Mouse (Mus musculus) forebrain, embryonic 14.5 days (tissue): ENCODE data around the gene Frat2. TPM values are rescaled to one million over a fixed set of nuclear protein-coding genes. Genes with fewer than 3 reads are reported as not detected.
A peak's percentile ranks its signal among the peaks of the same experiment; 100 is the strongest.
"Not testable (repeated sequence)": the region's sequence is repeated elsewhere in the genome, so short reads cannot be mapped to it uniquely, and the experiment has no call there.

Experiments
- ATAC-seq: fragments of 200-750 bp; cut with Nextera tagmentation; 2 replicates; pipeline ENCODE4 v1.8.0; 2017; ENCODE audit warnings: mild to moderate bottlenecking, moderate library complexity
- DNase-seq: peaks from one replicate; pipeline ENCODE4 v3.0.0-alpha.2; 2015; ENCODE audit warnings: low spot score
- H3K27ac ChIP-seq: fragments of 300-500 bp; sonication (generic); 2 replicates; pipeline ENCODE4 v1.5.1; 2014; ENCODE audit warnings: low read depth, mild to moderate bottlenecking, control low read depth, low read length, moderate library complexity
- H3K27me3 ChIP-seq: fragments of 300-500 bp; sonication (generic); replicated peaks from 2 replicates; pipeline ENCODE4 v1.6.1; 2014; ENCODE audit warnings: low read length, control low read depth, mixed read lengths; ENCODE audit not compliant: control insufficient read depth, insufficient read depth
- H3K36me3 ChIP-seq: fragments of 300-500 bp; sonication (generic); 2 replicates; pipeline ENCODE4 v1.6.1; 2014; ENCODE audit warnings: low read length, control low read depth; ENCODE audit not compliant: control insufficient read depth, insufficient read depth
- H3K4me1 ChIP-seq: fragments of 300-500 bp; sonication (generic); 2 replicates; pipeline ENCODE4 v1.6.1; 2014; ENCODE audit warnings: antibody characterized with exemption, low read length, control low read depth; ENCODE audit not compliant: control insufficient read depth, insufficient read depth
- H3K4me2 ChIP-seq: fragments of 300-500 bp; sonication (generic); 2 replicates; pipeline ENCODE4 v1.6.1; 2014; ENCODE audit warnings: mild to moderate bottlenecking, control low read depth, low read length
- H3K4me3 ChIP-seq: fragments of 300-500 bp; sonication (generic); 2 replicates; pipeline ENCODE4 v1.5.1; 2014; ENCODE audit warnings: low read depth, low read length, control low read depth
- H3K9ac ChIP-seq: fragments of 300-500 bp; sonication (generic); 2 replicates; pipeline ENCODE4 v1.6.1; 2014; ENCODE audit warnings: mild to moderate bottlenecking, low read length, control low read depth, moderate library complexity
- H3K9me3 ChIP-seq: fragments of 300-500 bp; sonication (generic); replicated peaks from 2 replicates; pipeline ENCODE4 v1.6.1; 2016; ENCODE audit warnings: low read length, control low read depth, mixed read lengths; ENCODE audit not compliant: control insufficient read depth
- WGBS: fragments of 180-500 bp; shearing (Covaris S2); extraction: QIAGEN DNeasy Blood & Tissue Kit; methylation state at CpG from one replicate; pipeline ENCODE4 v1.1.7; 2014; 5-methylcytosine and 5-hydroxymethylcytosine counted together
- polyA plus RNA-seq: library from polyadenylated mRNA; unstranded; fragments of >200 nt; fragmentation: Nextera tagmentation; extraction: Ambion mirVana; gene quantifications from 2 replicates; pipeline ENCODE4 v1.2.1, GENCODE M21; 2014

Frat2 gene
- polyA plus RNA-seq, 1 experiment from 2014 or later = 8.6 TPM

- WGBS = 5% methylated on average over 6 of the region's 6 CpGs
- Histone ChIP-seq H3K4me1 (peaks cover 32% of the 10 kb centered on the region), H3K4me3 (no peak overlapping the region), H3K9me3 (no peaks in the 10 kb centered on the region), H3K27me3 (no peaks in the 10 kb centered on the region), H3K27ac (peak overlapping the region; percentile 89), H3K9ac (no peak overlapping the region; the same call in 1 of the 2 replicates), H3K36me3 (no peaks in the 10 kb centered on the region), H3K4me2 (peak overlapping the region; percentile 27)
- ATAC-seq (no peak), DNase-seq (peak; percentile 37)
Measured at GRCm38 (mm10) chr19:41850021-41850718, 2.2 kb upstream of the Frat2 start.

DNA sequence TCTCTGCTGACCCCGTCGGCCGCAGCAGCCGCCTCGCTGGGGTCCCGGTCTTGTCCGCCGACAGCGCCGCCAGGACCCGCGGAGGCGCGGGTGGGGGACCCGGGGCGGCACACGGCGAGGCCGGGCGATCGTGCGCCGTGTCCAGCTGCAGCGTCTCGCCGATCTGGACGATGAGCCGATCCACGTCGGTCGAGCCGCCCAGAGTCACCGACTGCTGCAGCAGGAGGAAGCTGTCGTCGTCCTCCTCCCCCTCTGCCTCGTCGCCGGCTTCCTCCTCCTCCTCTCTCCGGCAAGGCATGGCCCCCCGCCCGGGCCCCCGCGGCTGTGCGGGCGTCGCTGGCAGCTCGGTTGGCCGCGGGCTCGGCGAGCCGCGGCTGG is 329 bp downstream of the Frat2 start:
- H3K9ac ChIP-seq = peak overlapping the region; percentile 90
- not testable (repeated sequence) for H3K36me3 ChIP-seq, H3K9me3 ChIP-seq, H3K27me3 ChIP-seq
- peaks cover 32% of the 10 kb centered on the region for H3K4me1 ChIP-seq
- DNase-seq (peak; percentile 74), ATAC-seq (peak; percentile 60)
- WGBS = 1% methylated on average over 40 of the region's 53 CpGs
- H3K27ac ChIP-seq = peak overlapping the region; percentile 92
- peak overlapping the region; percentile 96 for H3K4me2 ChIP-seq
- H3K4me3 ChIP-seq = peak overlapping the region; percentile 89

- ATAC-seq = peak; percentile 6
- no peaks in the 10 kb centered on the region for H3K27me3 ChIP-seq
- peak; percentile 47 for DNase-seq
- peak overlapping the region; percentile 90 for H3K9ac ChIP-seq
- H3K27ac ChIP-seq = peak overlapping the region; percentile 92
- H3K4me2 ChIP-seq = peak overlapping the region; percentile 96
- WGBS = under 1% methylated on average over 63 of the region's 64 CpGs
- H3K4me1 ChIP-seq = peaks cover 32% of the 10 kb centered on the region
- peak overlapping the region; percentile 89 for H3K4me3 ChIP-seq
- H3K36me3 ChIP-seq = no peaks in the 10 kb centered on the region
- H3K9me3 ChIP-seq = no peaks in the 10 kb centered on the region
Measured at GRCm38 (mm10) chr19:41847091-41847581, 796 bp downstream of the Frat2 start.

DNA sequence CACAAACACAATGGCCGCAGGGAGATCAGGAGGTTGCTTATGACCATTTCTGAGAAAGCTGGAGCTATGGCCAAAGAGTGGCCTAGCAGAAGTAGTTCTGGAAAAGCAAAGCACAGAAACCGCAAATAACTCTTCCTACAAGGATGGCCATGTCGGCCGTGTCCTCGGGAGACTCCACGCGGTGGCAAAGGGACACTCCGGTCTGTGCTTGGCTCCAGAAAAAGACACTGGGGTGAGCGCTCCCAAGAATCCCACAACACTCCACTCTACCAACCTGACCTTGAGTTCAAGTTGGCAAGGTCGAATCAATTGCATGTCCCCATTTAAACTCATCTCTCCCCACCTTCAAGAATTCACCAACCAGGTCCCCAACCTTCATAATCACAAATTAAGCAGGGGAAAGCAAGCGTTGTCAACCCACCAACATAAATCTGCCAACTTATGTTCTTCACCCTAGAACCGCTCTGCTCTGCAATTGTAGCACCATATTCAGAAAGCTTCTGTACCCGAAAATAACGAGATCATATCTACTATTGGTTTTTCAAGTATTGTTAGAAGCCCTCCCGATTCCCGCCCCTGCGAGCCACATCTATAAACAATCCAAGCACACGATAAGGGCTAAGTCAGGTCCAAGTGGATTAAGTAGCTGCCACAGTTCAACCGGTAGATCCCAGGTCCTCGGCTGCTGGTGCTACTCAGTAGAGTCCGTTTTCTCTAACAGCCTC is 1.4 kb downstream of the Frat2 start:
- DNase-seq = no peak

GRCm38 (mm10) chr19:41844345-41844744 is 3.6 kb downstream of the Frat2 start:
- ATAC-seq = no peak
- Histone ChIP-seq H3K27ac (no peak overlapping the region), H3K9me3 (no peaks in the 10 kb centered on the region), H3K36me3 (no peaks in the 10 kb centered on the region), H3K4me3 (no peak overlapping the region), H3K9ac (no peak overlapping the region), H3K4me1 (peaks cover 9% of the 10 kb centered on the region), H3K27me3 (no peaks in the 10 kb centered on the region), H3K4me2 (no peak overlapping the region)
- no peak for DNase-seq
- 85% methylated on average over 6 of the region's 6 CpGs for WGBS

More for the DNA sequence above, 1.4 kb downstream of the Frat2 start:
- peak overlapping the region; percentile 89 for H3K4me3 ChIP-seq
- H3K27ac ChIP-seq = peak overlapping the region; percentile 92; the same call in 1 of the 2 replicates
- peaks cover 28% of the 10 kb centered on the region for H3K4me1 ChIP-seq
- no peaks in the 10 kb centered on the region for H3K36me3 ChIP-seq
- H3K9ac ChIP-seq = peak overlapping the region; percentile 90
- no peaks in the 10 kb centered on the region for H3K27me3 ChIP-seq
- 6% methylated on average over 21 of the region's 21 CpGs for WGBS
- ATAC-seq = no peak
- no peaks in the 10 kb centered on the region for H3K9me3 ChIP-seq
- H3K4me2 ChIP-seq = peak overlapping the region; percentile 96

DNA sequence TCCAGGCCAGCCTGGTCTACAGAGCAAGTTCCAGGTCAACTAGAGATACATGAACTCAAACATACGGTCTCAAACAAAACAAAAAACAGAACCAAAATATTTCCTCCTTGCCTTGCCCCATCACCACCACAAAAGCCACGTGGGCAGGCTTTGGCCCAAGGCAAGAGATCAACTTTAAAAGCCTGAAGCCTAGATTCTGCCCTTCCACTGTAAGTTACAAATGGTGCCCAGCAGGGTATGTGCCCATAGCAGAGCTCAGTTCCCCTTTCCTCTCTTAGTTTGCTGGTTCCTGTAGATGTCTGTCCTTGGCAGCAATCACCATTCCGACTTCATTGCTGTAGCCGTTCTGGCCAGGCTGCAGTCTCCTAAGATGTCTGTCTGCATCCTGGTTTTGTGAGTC is 5.2 kb downstream of the Frat2 start:
- Histone ChIP-seq H3K4me3 (no peak overlapping the region), H3K27me3 (no peaks in the 10 kb centered on the region), H3K4me1 (peaks cover 9% of the 10 kb centered on the region), H3K9ac (no peak overlapping the region), H3K4me2 (no peak overlapping the region), H3K36me3 (no peaks in the 10 kb centered on the region), H3K9me3 (no peaks in the 10 kb centered on the region), H3K27ac (no peak overlapping the region)
- ATAC-seq (no peak), DNase-seq (no peak)
- WGBS = 78% methylated on average over 4 of the region's 4 CpGs

GRCm38 (mm10) chr19:41842196-41842595 is 5.7 kb downstream of the Frat2 start:
- Histone ChIP-seq H3K4me3 (no peak overlapping the region), H3K27ac (no peak overlapping the region), H3K9me3 (no peaks in the 10 kb centered on the region), H3K27me3 (no peaks in the 10 kb centered on the region), H3K9ac (no peak overlapping the region), H3K4me2 (no peak overlapping the region), H3K36me3 (no peaks in the 10 kb centered on the region), H3K4me1 (peaks cover 9% of the 10 kb centered on the region)
- no peak for DNase-seq
- WGBS = 83% methylated on average over 4 of the region's 4 CpGs
- no peak for ATAC-seq

DNA sequence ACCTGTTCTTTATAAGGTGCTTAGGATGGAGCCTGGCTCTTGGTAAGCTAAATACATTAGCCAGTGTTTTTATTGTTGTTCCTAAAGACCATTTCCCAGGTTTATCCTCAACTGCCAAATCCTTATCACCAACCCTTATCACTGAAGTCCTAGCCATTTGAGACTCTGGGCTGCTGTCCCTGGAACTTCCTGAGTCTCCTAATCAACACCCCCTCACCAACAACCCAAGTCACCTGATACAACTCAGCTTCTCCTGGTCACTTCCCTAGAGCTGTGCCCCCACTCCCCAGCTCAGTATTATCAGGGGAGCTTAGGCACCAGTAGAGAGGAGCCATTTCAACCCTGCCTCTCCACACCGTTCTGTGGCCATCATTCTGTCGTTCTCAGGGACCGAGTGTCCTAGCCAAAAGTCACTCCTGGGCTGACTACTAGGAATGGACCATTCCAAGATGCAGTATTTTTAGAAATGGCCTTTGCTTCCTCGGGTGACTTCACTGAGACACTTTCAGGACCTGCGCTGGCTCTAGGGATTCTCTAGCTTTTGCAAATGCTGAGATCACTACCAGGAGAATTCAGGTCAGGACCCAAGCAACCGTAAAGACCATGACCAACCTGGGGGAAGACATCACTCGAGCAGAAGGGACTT is 6.7 kb downstream of the Frat2 start:
- DNase-seq (no peak), ATAC-seq (no peak)
- Histone ChIP-seq H3K9ac (no peak overlapping the region), H3K4me2 (no peak overlapping the region), H3K36me3 (no peaks in the 10 kb centered on the region), H3K27me3 (no peaks in the 10 kb centered on the region), H3K9me3 (no peaks in the 10 kb centered on the region), H3K4me1 (peaks cover 4% of the 10 kb centered on the region), H3K4me3 (no peak overlapping the region), H3K27ac (no peak overlapping the region)
- 87% methylated on average over 7 of the region's 7 CpGs for WGBS
